Mouse (Mus musculus) brain, embryonic 18.5 days (tissue): ENCODE results near the gene Brms1.

ENCODE experiments used
- DNase-seq: peaks from one replicate; pipeline ENCODE4 v3.0.0-alpha.2; 2012; ENCODE audit warnings: low read depth, low spot score

Gene Brms1

DNA sequence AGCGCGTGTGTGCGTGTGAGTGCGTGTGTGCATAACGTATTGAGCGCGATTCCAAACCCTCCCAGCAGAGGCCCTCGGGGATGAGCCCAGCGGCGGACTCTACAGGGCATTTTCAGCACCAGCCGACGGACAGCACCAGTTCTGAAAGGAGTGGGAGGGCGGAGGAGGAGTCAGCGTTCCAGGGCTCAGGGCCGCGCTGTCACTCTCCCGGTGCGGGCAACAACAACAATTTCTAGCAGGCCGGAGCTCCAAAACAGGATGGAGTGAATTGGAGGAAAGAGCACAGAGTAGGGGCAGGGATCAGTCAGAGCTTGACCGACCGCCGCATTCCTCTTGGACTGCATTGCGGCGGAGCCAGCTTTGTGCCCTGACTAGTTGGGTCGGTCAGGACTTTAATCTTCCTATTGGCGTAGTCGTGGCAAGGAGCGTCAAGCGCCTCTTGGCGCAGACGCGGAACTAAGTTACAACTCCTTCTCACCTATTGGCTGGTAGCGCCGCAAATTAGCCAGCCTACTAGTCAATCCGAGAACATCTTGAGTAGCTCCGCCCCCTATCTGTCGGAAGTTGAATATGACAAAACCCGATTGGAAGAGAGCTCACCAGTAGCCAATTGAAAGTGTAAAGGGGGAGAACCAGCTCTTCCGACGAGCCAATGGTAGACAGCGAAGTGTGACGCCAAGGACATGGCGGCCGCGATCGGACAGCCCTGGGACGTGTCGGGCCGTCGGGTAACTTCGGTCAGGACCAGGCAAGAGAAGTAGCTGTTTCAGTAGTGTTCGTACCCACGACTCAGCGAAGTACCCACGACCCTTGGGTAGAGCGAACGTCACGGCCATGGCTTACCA, 47.0 kb downstream of the Brms1 start, which contains the start of gene Yif1a:
Yif1a (plus strand) TSS at position 655 of the 845 bp plus-strand sequence.
- peak; percentile 98 for DNase-seq

DNA sequence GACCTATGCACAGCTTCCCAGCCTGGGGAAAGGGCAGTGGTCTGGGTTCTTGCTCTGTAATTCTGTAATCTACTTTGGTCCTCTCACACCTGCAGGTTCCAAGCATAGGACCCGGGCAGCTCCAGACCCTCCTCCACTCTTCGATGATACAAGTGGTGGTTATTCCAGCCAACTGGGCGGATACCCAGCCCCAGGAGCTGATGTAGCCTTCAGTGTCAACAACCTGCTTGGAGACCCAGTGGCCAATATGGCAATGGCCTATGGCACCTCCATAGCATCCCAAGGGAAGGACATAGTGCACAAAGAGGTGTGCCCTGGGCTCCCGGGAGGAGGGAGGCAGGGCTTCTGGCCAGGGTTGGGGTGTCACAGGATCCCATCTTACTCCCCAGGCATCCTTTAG, 48.2 kb downstream of the Brms1 start:
- no peak for DNase-seq

DNA sequence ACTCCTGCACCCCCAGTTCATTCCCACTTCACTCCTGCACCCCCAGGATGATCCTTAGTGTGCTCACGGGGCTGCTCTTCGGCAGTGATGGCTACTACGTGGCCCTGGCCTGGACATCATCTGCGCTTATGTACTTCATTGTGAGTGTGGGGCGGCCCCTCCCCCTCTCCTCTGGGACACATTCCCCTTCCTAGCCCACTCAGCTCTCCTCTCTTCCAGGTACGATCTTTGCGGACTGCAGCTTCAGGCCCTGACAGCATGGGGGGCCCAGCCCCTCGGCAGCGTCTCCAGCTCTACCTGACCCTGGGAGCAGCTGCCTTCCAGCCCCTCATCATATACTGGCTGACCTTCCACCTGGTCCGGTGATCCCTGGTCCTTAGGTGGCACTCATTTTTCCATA, 50.9 kb downstream of the Brms1 start:
- no peak for DNase-seq

DNA sequence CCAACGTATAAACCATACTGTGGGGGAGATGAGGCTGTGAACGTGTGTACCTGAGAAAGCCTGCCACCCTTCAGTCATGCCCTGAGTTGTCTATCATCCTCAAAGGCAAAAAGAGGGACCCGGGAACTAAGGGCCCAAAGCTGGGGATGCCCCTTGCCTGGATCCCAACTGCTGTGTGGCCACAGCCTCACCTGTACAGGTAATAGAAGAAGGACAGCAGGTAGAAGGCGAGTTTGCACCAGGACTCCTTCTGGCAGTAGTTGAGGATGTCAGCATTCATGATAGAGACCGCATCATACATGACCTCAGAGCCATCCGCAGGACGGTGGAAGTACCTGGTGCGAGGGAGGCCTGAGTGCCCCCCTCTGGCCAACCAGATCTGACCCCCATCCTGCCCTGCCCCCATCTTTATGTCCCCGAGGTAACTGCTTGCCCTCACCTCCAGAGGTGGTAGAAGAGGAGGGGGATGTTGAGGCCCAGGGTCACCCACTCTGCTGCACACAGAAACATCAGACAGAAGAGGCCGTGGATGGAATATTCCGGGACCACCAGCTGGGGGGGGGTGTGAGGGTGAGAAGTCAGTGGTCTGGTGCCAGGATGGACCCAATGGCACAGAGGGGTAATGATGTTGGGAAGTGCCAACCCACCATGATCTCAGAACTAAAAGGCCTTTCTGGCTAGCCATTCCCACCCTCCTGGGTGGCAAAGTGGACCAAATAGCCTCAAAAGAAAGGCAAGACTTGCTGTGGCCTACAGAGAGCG, 52.5 kb downstream of the Brms1 start:
- DNase-seq, result no peak

DNA sequence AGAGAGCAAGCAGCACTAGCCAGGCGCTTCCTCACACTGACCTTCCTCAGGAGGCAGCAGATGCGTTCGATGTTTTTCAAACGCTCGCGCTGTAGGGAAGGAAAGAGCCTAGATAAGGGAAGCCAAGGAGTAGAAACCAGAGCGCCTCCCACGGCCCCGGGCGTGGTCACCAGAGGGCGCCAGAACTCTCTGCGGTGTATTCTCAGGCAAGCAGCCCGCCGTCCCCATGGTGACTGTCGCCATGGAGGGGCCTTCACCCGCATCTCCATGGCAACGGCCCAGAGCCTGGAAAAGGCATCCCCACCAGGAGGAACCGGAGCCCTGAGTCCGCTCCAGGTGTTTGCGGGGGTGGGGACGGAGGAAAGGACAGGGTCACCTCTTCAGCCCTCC, 53.1 kb downstream of the Brms1 start:
- peak; percentile 82 for DNase-seq

DNA sequence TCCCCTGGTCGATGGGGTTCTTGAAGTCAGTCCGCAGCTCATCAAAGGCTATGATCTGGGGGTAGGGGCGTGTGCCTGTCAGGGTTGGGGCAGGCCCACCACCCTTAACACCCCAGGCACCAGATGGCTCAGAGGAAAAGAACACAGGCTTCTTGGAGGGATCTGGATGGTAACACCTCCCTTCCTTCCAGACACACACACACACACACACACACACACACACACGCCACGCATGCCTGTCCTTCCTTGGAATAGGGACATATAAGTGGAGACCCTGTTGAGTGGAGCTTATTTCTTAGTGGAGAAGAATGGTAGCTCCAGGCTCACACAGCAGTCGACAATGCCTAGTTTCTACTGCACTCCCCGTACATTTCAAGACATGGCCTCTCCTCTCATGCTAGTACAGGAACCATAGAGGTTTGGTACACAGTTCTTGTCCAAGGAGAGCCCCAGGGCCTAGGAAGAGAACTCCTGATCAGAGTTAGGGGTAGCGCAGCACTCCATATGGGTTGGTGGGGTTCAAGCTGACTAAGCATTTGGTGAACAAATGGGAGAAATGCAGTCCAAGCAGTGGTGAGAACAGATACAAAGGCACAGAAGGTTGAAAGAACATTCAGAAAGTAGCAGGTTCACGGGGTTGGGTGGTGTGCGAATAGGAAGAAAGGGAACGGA, 53.7 kb downstream of the Brms1 start:
- no peak for DNase-seq

DNA sequence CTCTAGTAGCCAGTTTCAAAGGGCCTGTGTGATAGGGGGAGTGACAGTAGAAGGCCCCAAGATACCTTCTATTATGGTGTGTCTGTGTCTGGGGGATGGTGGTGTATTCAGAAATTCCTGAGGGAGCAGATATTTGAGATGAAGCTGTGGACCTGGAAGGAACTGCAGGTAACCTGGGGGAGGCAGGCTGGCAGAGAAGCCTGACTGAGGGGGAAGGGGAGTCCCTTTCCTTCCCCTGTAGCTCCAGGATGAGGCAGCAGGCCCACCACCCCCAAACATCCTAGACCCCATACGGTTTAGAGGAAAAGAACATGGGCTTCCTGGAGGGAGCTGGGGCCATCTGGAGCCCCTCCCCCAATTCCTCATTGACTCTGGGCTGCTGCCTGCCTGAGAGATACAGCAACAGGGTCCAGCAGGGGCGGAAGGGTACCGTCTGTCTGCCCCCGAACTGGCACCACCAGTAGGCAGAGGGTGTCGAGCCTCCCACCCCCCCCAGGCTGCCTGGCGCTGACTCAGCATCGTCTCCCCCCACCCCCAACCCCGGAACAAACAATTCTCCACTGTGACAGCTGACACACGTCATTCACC, 54.8 kb downstream of the Brms1 start:
- no peak for DNase-seq

DNA sequence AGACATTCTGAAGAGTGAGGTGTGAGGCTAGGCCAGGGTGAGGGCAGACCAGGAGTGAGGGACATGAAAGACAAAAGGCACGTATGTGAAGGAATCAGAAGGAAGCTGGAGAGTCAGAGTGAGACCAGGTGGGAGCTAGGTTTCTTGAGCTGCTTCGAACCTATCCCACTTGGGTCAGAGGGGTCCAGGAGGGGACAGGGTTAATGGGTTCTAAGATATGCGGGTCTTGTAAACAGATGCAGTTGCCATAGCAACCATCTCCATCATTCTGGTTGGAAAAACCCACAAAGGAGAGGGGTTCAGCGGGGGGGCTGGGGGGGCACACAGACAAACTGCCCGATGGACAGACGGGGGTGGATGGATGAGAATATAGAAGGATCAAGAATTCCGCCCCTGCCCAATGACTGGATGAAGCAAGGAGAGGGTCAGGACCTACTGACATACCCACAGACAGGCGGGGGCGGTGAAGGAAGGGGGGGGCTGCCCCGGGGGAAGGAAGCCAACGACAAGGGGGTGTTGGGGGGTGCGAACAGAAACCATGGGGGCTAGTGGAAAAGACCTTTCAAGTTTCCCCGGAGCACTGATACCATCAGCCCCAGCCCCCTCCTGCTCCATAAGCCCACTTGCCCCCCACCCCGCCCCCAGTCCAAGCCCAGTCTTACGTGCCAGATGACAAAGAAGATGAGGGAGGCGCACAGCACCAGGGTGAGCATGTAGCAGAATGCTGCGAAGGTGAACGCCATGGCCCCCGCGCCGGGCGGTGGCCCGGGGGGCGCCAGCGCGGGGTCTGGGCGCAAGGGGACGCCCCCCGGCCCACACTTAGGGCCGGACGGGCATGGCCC, 56.6 kb downstream of the Brms1 start:
- no peak for DNase-seq

DNA sequence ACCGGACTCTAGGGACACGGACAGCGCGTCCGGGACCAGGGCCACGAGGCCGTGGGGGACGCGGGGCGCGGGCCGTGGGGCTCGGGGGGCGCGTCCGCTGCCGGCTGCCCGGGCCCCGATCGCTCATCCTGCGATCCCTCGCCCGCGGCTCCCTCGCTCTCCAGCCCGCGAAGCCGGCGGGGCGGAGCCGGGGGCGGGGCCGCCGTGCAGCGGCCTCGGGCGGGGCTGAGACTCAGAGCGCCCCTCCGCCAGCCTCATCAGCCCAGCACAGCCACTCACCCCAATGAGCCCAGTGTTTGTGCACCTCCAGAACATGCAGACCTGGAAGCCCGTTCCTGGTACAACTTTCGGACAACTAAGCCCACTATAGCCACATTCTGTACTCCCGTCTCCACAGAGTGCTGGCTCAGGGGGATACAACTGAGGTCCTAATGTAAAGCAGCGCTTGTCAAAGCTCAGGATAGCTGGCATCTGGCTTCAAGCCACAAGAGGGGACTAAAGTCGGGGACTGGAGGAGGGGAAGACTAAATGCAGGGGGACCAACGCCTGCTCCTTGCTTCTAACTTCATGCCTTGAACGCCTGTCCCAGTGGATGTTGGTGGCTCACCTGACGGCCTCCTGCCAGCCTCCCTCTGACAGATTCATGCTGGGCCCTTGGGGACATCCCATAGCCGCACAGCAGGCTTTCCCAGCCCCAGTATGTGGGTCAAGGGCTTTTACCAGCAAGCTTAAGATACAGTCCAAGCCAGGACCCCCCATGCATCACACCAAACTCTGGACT, 57.4 kb downstream of the Brms1 start, which contains the start of gene Cnih2:
Cnih2 (minus strand) TSS at position 159 of the 781 bp plus-strand sequence.
- DNase-seq, result no peak
